Comparison of ENCODE assay signal across 13 mouse cellular contexts in genomic region chr6:145517002-145517401, GRCm38 (mm10).
DNase-seq lines count a peak whose midpoint lies in the region; ATAC-seq and TF ChIP-seq lines count a peak whose summit lies in the region.
"Had no signal": no experiment of that assay in that cellular context is flagged by ENCODE, and none has a peak within 500 bp of the region (broad histone marks: within the 10 kb centered on the region; RNA-seq: fewer than 3 reads in every experiment).

No protein-coding gene starts in this region.

- WGBS in hindbrain, embryonic 11.5 days: 37% methylated on average over 10 of the region's 10 CpGs
- 33% methylated on average over 10 of the region's 10 CpGs for WGBS in hindbrain, embryonic 16.5 days

- peak; percentile 40 for DNase-seq in hindbrain, embryonic 11.5 days (ENCODE audit: low spot score)
- peak; percentile 72 for DNase-seq in testis, postnatal 14 days (ENCODE audit: low spot score)
- DNase-seq in testis, postnatal 10 days (ENCODE audit: low spot score): no peak
- DNase-seq in heart, postnatal 4 days: no peak
- no peak for DNase-seq in layer of hippocampus, adult 2 months (ENCODE audit: low spot score in 2 of 2)
- DNase-seq in urinary bladder, postnatal 10 days (ENCODE audit: low spot score): no peak
- DNase-seq: cerebellum, adult 11-12 months; right cerebral cortex, postnatal 25 days had no signal

- no peak overlapping the region for H3K4me2 ChIP-seq in hindbrain, embryonic 11.5 days (replicated peaks; ENCODE audit: low read depth, low read length)
- H3K4me2 ChIP-seq in hindbrain, embryonic 16.5 days (ENCODE audit: low read length): no peak overlapping the region
- H3K4me2 ChIP-seq: limb, embryonic 12.5 days had no signal

- ATAC-seq in hindbrain, embryonic 11.5 days (ENCODE audit: low FRiP score): peak; percentile 73; the same call in 1 of the 2 replicates
- no peak for ATAC-seq in hindbrain, embryonic 16.5 days
- ATAC-seq in megakaryocyte progenitor cell, adult 5-6 weeks (replicated peaks; ENCODE audit: poor library complexity): peak; percentile 92

- TF ChIP-seq CTCF in layer of hippocampus, adult 2 months (conservative IDR thresholded peaks at IDR 0.05): no peak

- H3K9me3 ChIP-seq in hindbrain, embryonic 11.5 days (ENCODE audit: control insufficient read depth, low read length): no peaks in the 10 kb centered on the region
- no peaks in the 10 kb centered on the region for H3K9me3 ChIP-seq in hindbrain, embryonic 16.5 days (ENCODE audit: control insufficient read depth, low read length)

- H3K27me3 ChIP-seq in hindbrain, embryonic 11.5 days (ENCODE audit: control insufficient read depth, insufficient read depth, low read length): no peaks in the 10 kb centered on the region
- no peaks in the 10 kb centered on the region for H3K27me3 ChIP-seq in hindbrain, embryonic 16.5 days (replicated peaks; ENCODE audit: control insufficient read depth, insufficient read depth, low read length)
- H3K27me3 ChIP-seq: limb, embryonic 12.5 days had no signal

- no peaks in the 10 kb centered on the region for H3K36me3 ChIP-seq in hindbrain, embryonic 11.5 days (ENCODE audit: control insufficient read depth, insufficient read depth, low read length)
- no peaks in the 10 kb centered on the region for H3K36me3 ChIP-seq in hindbrain, embryonic 16.5 days (ENCODE audit: control insufficient read depth, insufficient read depth, low read length)
- H3K36me3 ChIP-seq: limb, embryonic 12.5 days had no signal

- H3K9ac ChIP-seq in hindbrain, embryonic 11.5 days (ENCODE audit: low read depth, low read length): no peak overlapping the region
- H3K9ac ChIP-seq in hindbrain, embryonic 16.5 days (ENCODE audit: low read depth, low read length): no peak overlapping the region
- H3K9ac ChIP-seq: limb, embryonic 12.5 days; liver, embryonic 14.5 days had no signal

- H3K27ac ChIP-seq in hindbrain, embryonic 11.5 days (ENCODE audit: low read depth, low read length): no peak overlapping the region
- no peak overlapping the region for H3K27ac ChIP-seq in hindbrain, embryonic 16.5 days (ENCODE audit: low read depth, low read length)
- H3K27ac ChIP-seq in layer of hippocampus, adult 2 months: no peak overlapping the region
- H3K27ac ChIP-seq: liver, embryonic 14.5 days had no signal

- H3K4me3 ChIP-seq in hindbrain, embryonic 11.5 days (ENCODE audit: low read depth, low read length): no peak overlapping the region
- H3K4me3 ChIP-seq in hindbrain, embryonic 16.5 days (ENCODE audit: low read length): no peak overlapping the region
- no peak overlapping the region for H3K4me3 ChIP-seq in layer of hippocampus, adult 2 months
- H3K4me3 ChIP-seq: limb, embryonic 12.5 days; myocyte had no signal

- no peaks in the 10 kb centered on the region for H3K4me1 ChIP-seq in hindbrain, embryonic 11.5 days (replicated peaks; ENCODE audit: control insufficient read depth, insufficient read depth, low read length)
- H3K4me1 ChIP-seq in hindbrain, embryonic 16.5 days (ENCODE audit: control insufficient read depth, insufficient read depth, low read depth, low read length): peaks cover 8% of the 10 kb centered on the region

Comparison
In these comparisons a context has a peak if more than half of its experiments do, and no peak if none do; other contexts are left out.
1. DNase-seq: peak in hindbrain, embryonic 11.5 days (single experiment) and testis, postnatal 14 days (single experiment); none in testis, postnatal 10 days (single experiment), heart, postnatal 4 days (single experiment), layer of hippocampus, adult 2 months (0 of 2) and urinary bladder, postnatal 10 days (single experiment).